Mouse (Mus musculus) heart, adult 2 months (tissue): ENCODE data around the gene Tenm4. TPM values are rescaled to one million over a fixed set of nuclear protein-coding genes. Genes with fewer than 3 reads are reported as not detected.

Experiments used
- DNase-seq, 2 experiments: peaks; one replicate each; pipeline ENCODE4 v3.0.0; 2021
- H3K27ac ChIP-seq: fragments of 200-600 bp; 2 replicates; pipeline ENCODE4 v1.8.1; 2022
- H3K27me3 ChIP-seq: fragments of 200-500 bp; 2 replicates; pipeline ENCODE4 v1.6.1; 2012; ENCODE audit warnings: mild to moderate bottlenecking, low read length, inconsistent platforms, mixed read lengths; ENCODE audit not compliant: control insufficient read depth, insufficient read depth
- H3K36me3 ChIP-seq: fragments of 200-500 bp; 2 replicates; pipeline ENCODE4 v1.6.1; 2012; ENCODE audit warnings: low read length, inconsistent platforms; ENCODE audit not compliant: control insufficient read depth, insufficient read depth
- H3K4me1 ChIP-seq: fragments of 200-500 bp; 2 replicates; pipeline ENCODE4 v1.6.1; 2011; ENCODE audit warnings: low read length; ENCODE audit not compliant: control insufficient read depth, insufficient read depth
- H3K4me3 ChIP-seq: fragments of 200-600 bp; 2 replicates; pipeline ENCODE4 v1.8.1; 2022
- H3K79me2 ChIP-seq: fragments of 200-500 bp; replicated peaks from 2 replicates; pipeline ENCODE4 v1.6.1; 2012; ENCODE audit warnings: mild to moderate bottlenecking, inconsistent platforms, low read length, moderate library complexity, mixed read lengths; ENCODE audit not compliant: control insufficient read depth, insufficient read depth
- H3K9ac ChIP-seq: fragments of 200-500 bp; 2 replicates; pipeline ENCODE4 v1.6.1; 2012; ENCODE audit warnings: low read depth, mild to moderate bottlenecking, control low read depth, inconsistent platforms, low read length, mixed read lengths
- CTCF ChIP-seq: fragments of 200-600 bp; IDR thresholded peaks from 2 replicates; pipeline ENCODE4 v1.8.1; 2022; ENCODE audit warnings: antibody characterized with exemption, mild to moderate bottlenecking, moderate library complexity
- EP300 ChIP-seq: fragments of 200-500 bp; IDR thresholded peaks from 2 replicates; pipeline ENCODE4 v1.6.1; 2011; ENCODE audit warnings: low read depth, low read length, control low read depth; ENCODE audit not compliant: insufficient read depth
- POLR2A ChIP-seq: fragments of 200-500 bp; IDR thresholded peaks from 2 replicates; pipeline ENCODE4 v1.6.1; 2011; ENCODE audit warnings: mild to moderate bottlenecking, low read depth, low read length, control low read depth; ENCODE audit not compliant: insufficient read depth
- WGBS: fragments of 180-500 bp; shearing (Covaris S2); methylation state at CpG from one replicate; pipeline ENCODE4 v1.1.7; 2018; 5-methylcytosine and 5-hydroxymethylcytosine counted together
- intact Hi-C: fragments of 180-260 bp; cut with DNase I; formaldehyde crosslinking; loops from one replicate; pipeline ENCODE4 v1.15.1; 2025
- polyA plus RNA-seq: library from polyadenylated mRNA; depleted of rRNA; stranded (reverse); fragments of >200 nt; gene quantifications from 2 replicates; pipeline ENCODE4 v1.2.3, GENCODE M21; 2012
- total RNA-seq, 2 experiments: library from RNA; stranded (reverse); gene quantifications; 2 replicates each; pipeline ENCODE4 v1.2.3; 2021

Gene Tenm4
- total and polyA plus RNA-seq, 3 experiments: 0.34 to 1.3 (median 0.74) TPM

GRCm38 (mm10) chr7:96666366-96666896 lies 495.4 kb downstream of the Tenm4 start:
- intact Hi-C loops: no loop called here
- H3K4me3 ChIP-seq: no peak overlapping the region
- H3K9ac ChIP-seq: no peak overlapping the region
- no peak overlapping the region for H3K27ac ChIP-seq
- no peaks in the 10 kb centered on the region for H3K36me3 ChIP-seq
- TF ChIP-seq EP300 (no peak), CTCF (no peak), POLR2A (no peak)
- H3K27me3 ChIP-seq: no peaks in the 10 kb centered on the region
- H3K4me1 ChIP-seq: no peaks in the 10 kb centered on the region
- DNase-seq: no peak
- no peaks in the 10 kb centered on the region for H3K79me2 ChIP-seq
- 78% methylated on average over 8 of the region's 8 CpGs for WGBS

DNA sequence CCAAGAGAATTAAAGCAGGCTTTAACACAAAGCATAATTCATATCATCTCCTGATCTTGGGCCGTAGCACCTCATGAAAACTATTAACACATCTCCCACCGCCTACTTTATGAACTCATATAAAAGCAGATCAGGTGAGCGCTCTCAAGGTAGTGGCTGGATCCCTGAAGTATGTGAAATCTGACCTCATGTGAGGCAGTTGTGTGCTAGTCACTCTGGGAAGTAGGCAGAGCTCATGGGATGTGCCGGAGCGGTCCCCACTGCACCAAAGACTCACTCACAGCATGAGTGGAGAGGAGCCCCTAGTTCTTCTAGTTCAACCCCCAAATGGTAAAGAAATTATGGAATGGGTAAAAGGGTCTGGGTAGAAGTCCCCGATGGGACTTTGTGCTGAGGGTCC lies 496.6 kb downstream of the Tenm4 start:
- intact Hi-C loops: no loop called here
- 88% methylated on average over 6 of the region's 6 CpGs for WGBS
- Histone ChIP-seq H3K27ac (no peak overlapping the region), H3K4me3 (no peak overlapping the region), H3K79me2 (no peaks in the 10 kb centered on the region), H3K4me1 (no peaks in the 10 kb centered on the region), H3K27me3 (no peaks in the 10 kb centered on the region), H3K9ac (no peak overlapping the region), H3K36me3 (no peaks in the 10 kb centered on the region)
- DNase-seq: no peak
- TF ChIP-seq POLR2A (no peak), EP300 (no peak), CTCF (no peak)

DNA sequence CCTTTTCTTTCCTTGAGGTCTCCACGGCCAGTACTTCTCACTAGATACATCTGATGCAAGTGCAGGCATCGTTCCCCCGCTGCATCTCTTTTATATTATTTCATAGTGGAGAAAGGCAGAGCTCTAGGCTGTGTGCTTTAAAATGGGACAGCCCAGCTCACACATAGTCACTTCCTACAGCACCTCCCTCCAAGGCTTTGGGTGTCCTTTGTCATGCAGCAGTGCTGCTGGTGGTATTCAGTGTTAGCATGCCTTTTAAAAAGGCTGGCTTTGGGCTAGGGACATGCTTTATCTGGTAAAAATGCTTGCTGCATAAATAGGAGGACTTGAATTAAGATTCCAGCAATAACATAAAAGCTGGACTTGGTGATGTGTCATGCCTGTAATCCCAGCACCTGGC lies 499.0 kb downstream of the Tenm4 start:
- H3K27ac ChIP-seq: no peak overlapping the region
- DNase-seq: no peak
- no peak overlapping the region for H3K4me3 ChIP-seq
- H3K9ac ChIP-seq: no peak overlapping the region
- no peaks in the 10 kb centered on the region for H3K79me2 ChIP-seq
- TF ChIP-seq EP300: no peak
- no peak for TF ChIP-seq CTCF
- TF ChIP-seq POLR2A: no peak
- no peaks in the 10 kb centered on the region for H3K4me1 ChIP-seq
- H3K27me3 ChIP-seq: no peaks in the 10 kb centered on the region
- WGBS: 85% methylated on average over 3 of the region's 3 CpGs
- no peaks in the 10 kb centered on the region for H3K36me3 ChIP-seq
- intact Hi-C loops: no loop called here

- Histone ChIP-seq H3K4me3 (no peak overlapping the region), H3K4me1 (no peaks in the 10 kb centered on the region), H3K9ac (no peak overlapping the region), H3K27ac (no peak overlapping the region), H3K36me3 (no peaks in the 10 kb centered on the region), H3K27me3 (no peaks in the 10 kb centered on the region), H3K79me2 (no peaks in the 10 kb centered on the region)
- WGBS: 61% methylated on average over 6 of the region's 6 CpGs
- intact Hi-C loops: no loop called here
- TF ChIP-seq POLR2A (no peak), EP300 (no peak), CTCF (no peak)
- no peak for DNase-seq
Measured at GRCm38 (mm10) chr7:96672322-96672914, 501.4 kb downstream of the Tenm4 start.

DNA sequence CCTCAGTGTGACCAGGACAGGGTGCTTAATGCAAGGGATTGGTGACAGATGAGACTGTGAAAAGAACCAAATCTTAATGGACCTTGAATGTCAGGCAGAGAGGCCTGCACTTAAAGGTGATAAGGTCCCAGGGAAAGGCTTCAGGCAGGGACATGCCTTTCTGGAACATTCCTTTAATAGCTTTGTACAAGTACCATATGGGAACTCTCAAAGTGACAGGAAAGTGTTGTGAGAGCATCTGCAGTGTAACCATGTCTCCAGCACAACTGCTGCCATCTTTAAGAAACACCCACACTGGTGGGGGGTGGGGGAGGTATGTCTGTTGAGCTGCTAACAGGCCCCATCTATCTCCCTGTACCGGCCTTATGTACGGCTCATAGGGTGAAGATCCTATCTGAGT lies 506.0 kb downstream of the Tenm4 start:
- WGBS: 64% methylated on average over 2 of the region's 2 CpGs
- TF ChIP-seq POLR2A (no peak), EP300 (no peak), CTCF (no peak)
- no peak for DNase-seq
- Histone ChIP-seq H3K27me3 (no peaks in the 10 kb centered on the region), H3K9ac (no peak overlapping the region), H3K27ac (no peak overlapping the region), H3K4me3 (no peak overlapping the region), H3K36me3 (no peaks in the 10 kb centered on the region), H3K4me1 (no peaks in the 10 kb centered on the region), H3K79me2 (no peaks in the 10 kb centered on the region)
- intact Hi-C loops: no loop called here

- DNase-seq: no peak
- Histone ChIP-seq H3K36me3 (no peaks in the 10 kb centered on the region), H3K27me3 (no peaks in the 10 kb centered on the region), H3K27ac (no peak overlapping the region), H3K79me2 (no peaks in the 10 kb centered on the region), H3K4me3 (no peak overlapping the region), H3K9ac (no peak overlapping the region), H3K4me1 (no peaks in the 10 kb centered on the region)
- intact Hi-C loops: no loop called here
- 90% methylated on average over 4 of the region's 4 CpGs for WGBS
- TF ChIP-seq EP300 (no peak), POLR2A (no peak), CTCF (no peak)
Measured at GRCm38 (mm10) chr7:96678236-96678635, 507.2 kb downstream of the Tenm4 start.
